Mouse (Mus musculus): Measurements from ENCODE around the gene Gns. TPM values are rescaled to one million over a fixed set of nuclear protein-coding genes. Genes with fewer than 3 reads are reported as not detected.

The Gns gene
- polyA plus RNA-seq, 1 experiment from 2014 or later, result 42.6 TPM

DNA sequence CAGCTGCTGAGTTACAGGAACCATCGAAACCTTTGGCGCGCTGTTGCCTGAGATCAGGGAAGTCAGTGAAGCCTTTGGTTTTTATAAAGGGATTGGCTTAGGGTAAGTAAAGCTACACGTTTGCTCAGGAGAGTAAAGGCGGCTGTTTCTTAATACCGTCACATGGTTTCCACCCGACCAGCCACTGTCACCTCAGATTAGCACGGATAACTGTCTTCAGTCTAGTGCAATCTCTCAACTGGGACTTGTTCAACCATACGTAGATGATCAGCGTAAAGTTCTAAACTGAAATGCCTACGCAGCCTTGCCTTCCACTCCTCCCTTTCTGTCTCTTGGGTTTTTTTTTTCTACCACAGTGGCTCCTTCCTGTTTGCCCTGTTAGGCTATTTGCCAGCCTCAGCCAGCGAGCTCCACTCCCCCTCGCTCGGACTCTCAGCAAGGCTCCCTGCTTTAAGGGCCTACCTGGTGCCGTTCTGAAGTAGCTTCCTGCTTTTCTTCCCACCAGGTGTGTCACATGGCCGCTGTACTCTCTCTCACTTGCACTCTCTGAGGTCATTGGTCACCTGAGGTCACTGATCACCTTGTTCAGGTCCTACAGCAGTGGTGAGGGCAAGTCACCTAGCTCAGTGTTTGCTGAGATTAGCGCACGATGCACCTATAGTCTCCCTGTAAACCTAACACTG, 4.0 kb downstream of the Gns start:
- H3K27ac ChIP-seq, result no peak overlapping the region
- H3K4me1 ChIP-seq (replicated peaks), result peaks cover 30% of the 10 kb centered on the region
- peaks cover 33% of the 10 kb centered on the region for H3K36me3 ChIP-seq
- 90% methylated on average over 18 of the region's 18 CpGs for WGBS
- no peak overlapping the region for H3K4me3 ChIP-seq
- no peak for ATAC-seq (ENCODE audit: low FRiP score)
- no peak overlapping the region for H3K9ac ChIP-seq
- no peaks in the 10 kb centered on the region for H3K27me3 ChIP-seq
- no peaks in the 10 kb centered on the region for H3K9me3 ChIP-seq
- H3K4me2 ChIP-seq, result no peak overlapping the region

- 95% methylated on average over 6 of the region's 6 CpGs for WGBS
- no peak overlapping the region for H3K4me2 ChIP-seq
- H3K27ac ChIP-seq, result no peak overlapping the region
- H3K9ac ChIP-seq, result no peak overlapping the region
- no peaks in the 10 kb centered on the region for H3K9me3 ChIP-seq
- H3K4me1 ChIP-seq (replicated peaks), result peaks cover 21% of the 10 kb centered on the region
- no peak for ATAC-seq (ENCODE audit: low FRiP score)
- no peak overlapping the region for H3K4me3 ChIP-seq
- H3K27me3 ChIP-seq, result no peaks in the 10 kb centered on the region
- H3K36me3 ChIP-seq, result peaks cover 50% of the 10 kb centered on the region
Observed at GRCm38 (mm10) chr10:121370777-121371176, 5.9 kb downstream of the Gns start.

DNA sequence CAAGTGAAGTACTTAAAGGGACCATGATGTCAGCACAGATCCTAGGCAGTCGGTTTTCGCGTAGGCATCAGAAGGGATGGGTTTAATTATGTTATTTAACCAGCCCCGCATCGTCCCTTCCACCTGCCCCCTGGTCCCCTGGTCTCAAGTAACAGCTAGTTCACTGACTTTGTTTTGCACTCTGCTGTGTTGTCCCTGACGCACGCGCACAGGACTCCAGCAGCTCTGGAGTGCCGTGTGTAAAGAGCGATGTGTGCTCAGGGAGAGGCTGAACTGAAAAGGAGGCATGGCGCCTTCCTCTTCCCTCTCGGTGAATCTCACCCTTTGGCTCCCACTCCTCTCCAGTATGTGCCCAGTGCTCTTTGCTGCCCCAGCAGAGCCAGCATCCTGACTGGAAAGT, 9.1 kb downstream of the Gns start:
- H3K4me3 ChIP-seq, result no peak overlapping the region
- ATAC-seq (ENCODE audit: low FRiP score), result no peak
- H3K4me1 ChIP-seq (replicated peaks), result no peaks in the 10 kb centered on the region
- WGBS, result 84% methylated on average over 12 of the region's 12 CpGs
- no peaks in the 10 kb centered on the region for H3K9me3 ChIP-seq
- H3K27me3 ChIP-seq, result no peaks in the 10 kb centered on the region
- peaks cover 79% of the 10 kb centered on the region for H3K36me3 ChIP-seq
- no peak overlapping the region for H3K4me2 ChIP-seq
- H3K9ac ChIP-seq, result peak overlapping the region; percentile 35; the same call in 1 of the 2 replicates
- no peak overlapping the region for H3K27ac ChIP-seq

DNA sequence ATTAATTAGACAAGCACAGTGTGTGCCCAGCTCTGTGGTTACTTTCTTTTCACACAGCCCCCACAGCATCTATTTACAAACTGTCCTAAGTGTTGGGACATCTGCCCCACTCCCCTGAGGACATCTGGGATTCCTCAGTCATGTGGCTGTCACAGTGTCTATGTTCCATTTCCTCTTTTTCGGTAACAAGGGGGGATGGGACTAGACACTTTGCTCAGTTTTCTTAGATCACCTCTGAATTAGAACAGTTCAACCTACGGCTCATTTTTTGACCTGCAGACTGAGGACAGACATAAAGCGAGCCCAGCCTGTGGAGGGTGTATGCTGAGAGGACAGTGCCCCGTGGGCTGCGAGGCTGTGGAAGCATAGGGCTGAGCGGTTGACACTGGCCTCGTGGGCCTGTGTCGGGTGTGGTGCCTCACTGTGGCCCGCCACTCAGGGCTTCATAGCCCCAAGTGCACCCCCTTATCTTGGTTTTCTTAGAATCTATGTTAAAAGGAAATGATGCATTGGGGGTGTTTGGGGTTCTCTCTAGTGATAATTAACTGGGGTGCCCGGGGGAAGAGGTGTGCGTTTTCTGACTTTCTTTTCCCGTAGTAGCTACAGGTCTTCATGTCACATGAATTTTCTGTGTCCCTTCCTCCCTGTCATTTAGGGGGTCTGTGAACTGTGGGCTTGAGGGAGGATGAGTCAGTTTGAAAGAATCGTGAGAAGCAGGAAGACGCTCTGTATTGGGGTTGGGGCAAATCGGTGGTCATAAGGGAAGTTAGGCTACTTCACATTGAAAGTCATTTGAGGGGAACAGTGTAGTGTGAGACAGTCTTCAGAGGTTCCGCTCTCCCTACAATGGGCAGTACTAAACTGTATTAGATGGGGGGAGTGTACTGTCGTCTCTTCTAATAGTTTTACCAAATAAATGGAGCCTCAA, 10.1 kb downstream of the Gns start:
- no peaks in the 10 kb centered on the region for H3K4me1 ChIP-seq (replicated peaks)
- no peak overlapping the region for H3K27ac ChIP-seq
- H3K27me3 ChIP-seq, result no peaks in the 10 kb centered on the region
- no peak overlapping the region for H3K4me2 ChIP-seq
- no peak for ATAC-seq (ENCODE audit: low FRiP score)
- H3K4me3 ChIP-seq, result no peak overlapping the region
- 92% methylated on average over 17 of the region's 17 CpGs for WGBS
- H3K9me3 ChIP-seq, result no peaks in the 10 kb centered on the region
- H3K36me3 ChIP-seq, result peaks cover 84% of the 10 kb centered on the region
- no peak overlapping the region for H3K9ac ChIP-seq

DNA sequence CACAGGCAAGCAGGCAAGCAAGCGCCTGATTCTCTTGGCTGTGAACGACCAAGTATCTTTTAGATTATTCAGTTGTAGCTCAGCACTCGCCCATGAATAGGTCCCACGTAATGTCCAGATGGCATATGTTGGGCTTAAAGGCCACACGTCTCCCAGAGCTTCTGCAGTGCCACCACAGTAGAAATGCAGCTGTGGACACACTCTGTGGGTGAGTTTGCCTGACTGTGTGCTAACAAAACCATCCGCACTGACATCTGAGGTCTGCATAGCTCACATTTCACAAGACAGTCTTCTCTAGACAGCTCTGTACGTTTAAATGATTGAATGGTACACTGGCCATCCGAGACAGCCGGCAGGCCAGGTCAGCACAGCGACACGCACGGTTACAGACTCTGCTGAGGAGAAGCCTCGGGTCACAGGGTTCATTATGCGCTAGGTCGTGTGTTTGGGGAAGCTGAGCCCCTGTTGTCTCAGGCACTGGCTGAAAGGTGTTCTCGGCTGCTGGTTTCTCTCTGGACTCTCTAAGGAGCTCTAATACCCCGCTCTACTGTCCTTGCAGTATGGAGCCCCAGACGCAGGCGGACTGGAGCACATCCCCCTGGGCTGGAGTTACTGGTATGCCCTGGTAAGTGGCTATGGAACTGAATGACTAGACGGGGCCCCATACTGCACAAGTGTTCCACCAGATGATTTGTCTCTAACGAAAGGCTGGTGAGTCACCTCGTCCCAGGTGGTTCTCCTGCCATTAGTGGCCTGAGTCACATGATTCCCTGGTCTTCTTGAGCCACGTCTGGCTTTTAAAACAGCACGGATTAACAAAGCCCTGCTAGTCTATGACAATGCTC, 11.0 kb downstream of the Gns start:
- H3K4me3 ChIP-seq, result no peak overlapping the region
- ATAC-seq (ENCODE audit: low FRiP score), result no peak
- H3K4me2 ChIP-seq, result no peak overlapping the region
- WGBS, result 83% methylated on average over 24 of the region's 24 CpGs
- peaks cover 85% of the 10 kb centered on the region for H3K36me3 ChIP-seq
- no peaks in the 10 kb centered on the region for H3K4me1 ChIP-seq (replicated peaks)
- H3K9ac ChIP-seq, result no peak overlapping the region
- no peaks in the 10 kb centered on the region for H3K9me3 ChIP-seq
- H3K27me3 ChIP-seq, result no peaks in the 10 kb centered on the region
- no peak overlapping the region for H3K27ac ChIP-seq

DNA sequence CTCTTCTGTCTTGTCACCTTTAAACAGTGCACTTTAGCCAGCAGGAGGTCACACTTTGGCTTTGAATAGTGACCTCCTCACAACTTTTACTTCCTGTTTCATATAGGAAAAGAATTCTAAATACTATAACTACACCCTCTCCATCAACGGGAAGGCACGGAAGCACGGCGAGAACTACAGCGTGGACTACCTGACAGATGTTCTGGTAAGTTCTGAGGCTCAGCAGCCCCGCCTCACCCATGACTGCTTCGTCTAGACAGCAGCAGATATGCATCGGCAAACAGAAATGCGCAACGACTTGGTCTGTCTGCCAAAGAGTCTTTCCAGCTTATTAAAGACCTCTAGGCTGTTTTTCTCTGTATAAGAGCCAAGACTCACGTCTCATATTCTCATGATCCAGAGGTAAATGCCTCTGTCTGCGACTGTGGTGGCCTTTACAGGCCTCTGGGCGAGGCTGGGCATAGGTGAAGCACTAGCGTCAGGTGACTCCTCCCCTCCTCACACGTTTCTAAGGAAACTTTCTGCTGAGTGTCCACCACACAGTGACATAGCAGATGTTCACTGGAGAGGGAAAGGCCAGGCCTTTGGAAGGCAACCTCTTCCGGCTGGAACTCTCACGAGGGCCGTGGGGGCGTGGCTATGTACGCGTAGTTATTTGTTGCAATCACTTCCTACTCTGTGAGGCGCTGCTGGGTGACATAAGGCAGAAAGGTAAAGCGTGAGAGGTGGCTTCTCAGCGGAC, 11.8 kb downstream of the Gns start:
- 91% methylated on average over 24 of the region's 24 CpGs for WGBS
- Histone ChIP-seq H3K4me2 (no peak overlapping the region), H3K27ac (no peak overlapping the region), H3K9me3 (no peaks in the 10 kb centered on the region), H3K27me3 (no peaks in the 10 kb centered on the region), H3K4me1 (replicated peaks) (no peaks in the 10 kb centered on the region), H3K4me3 (no peak overlapping the region), H3K36me3 (peaks cover 89% of the 10 kb centered on the region), H3K9ac (no peak overlapping the region)
- ATAC-seq (ENCODE audit: low FRiP score), result no peak

- Histone ChIP-seq H3K4me1 (replicated peaks) (no peaks in the 10 kb centered on the region), H3K9me3 (no peaks in the 10 kb centered on the region), H3K36me3 (peaks cover 96% of the 10 kb centered on the region), H3K27ac (no peak overlapping the region), H3K4me3 (no peak overlapping the region), H3K4me2 (no peak overlapping the region), H3K9ac (no peak overlapping the region), H3K27me3 (no peaks in the 10 kb centered on the region)
- 97% methylated on average over 3 of the region's 3 CpGs for WGBS
- no peak for ATAC-seq (ENCODE audit: low FRiP score)
Observed at GRCm38 (mm10) chr10:121379387-121379786, 14.5 kb downstream of the Gns start.

DNA sequence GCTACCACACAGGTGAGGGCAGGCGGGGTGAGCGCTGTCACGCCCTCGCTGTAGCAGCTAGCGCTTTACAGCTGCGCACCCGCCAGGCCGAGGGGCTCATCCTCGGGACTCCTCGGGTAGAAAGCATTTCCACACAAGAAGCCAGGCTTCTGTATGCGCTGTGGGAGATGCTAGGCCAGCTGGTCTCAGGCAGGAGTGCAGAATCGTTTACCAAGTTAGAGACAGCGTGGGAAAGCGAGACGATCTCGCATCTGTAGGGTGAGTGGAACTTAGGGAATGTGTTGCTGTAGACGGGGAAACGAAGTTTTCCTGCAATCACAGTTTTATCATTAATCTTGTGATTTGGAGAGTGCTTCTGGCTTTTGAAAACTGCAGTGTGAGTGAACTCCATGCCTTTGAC, 16.4 kb downstream of the Gns start:
- Histone ChIP-seq H3K9ac (no peak overlapping the region), H3K4me1 (replicated peaks) (0 out of 2 replicates have a peak, but pooled peaks cover 1% of the 10 kb centered on the region), H3K9me3 (no peaks in the 10 kb centered on the region), H3K27ac (no peak overlapping the region), H3K36me3 (peaks cover 96% of the 10 kb centered on the region), H3K4me2 (no peak overlapping the region), H3K4me3 (no peak overlapping the region), H3K27me3 (no peaks in the 10 kb centered on the region)
- no peak for ATAC-seq (ENCODE audit: low FRiP score)
- WGBS, result 93% methylated on average over 18 of the region's 18 CpGs

- no peak for ATAC-seq (ENCODE audit: low FRiP score)
- no peak overlapping the region for H3K4me3 ChIP-seq
- 94% methylated on average over 13 of the region's 13 CpGs for WGBS
- 0 out of 2 replicates have a peak, but pooled peaks cover 9% of the 10 kb centered on the region for H3K4me1 ChIP-seq (replicated peaks)
- H3K9ac ChIP-seq, result no peak overlapping the region
- H3K4me2 ChIP-seq, result no peak overlapping the region
- H3K9me3 ChIP-seq, result no peaks in the 10 kb centered on the region
- no peak overlapping the region for H3K27ac ChIP-seq
- no peaks in the 10 kb centered on the region for H3K27me3 ChIP-seq
- H3K36me3 ChIP-seq, result peaks cover 92% of the 10 kb centered on the region
Observed at GRCm38 (mm10) chr10:121384710-121385109, 19.8 kb downstream of the Gns start.

- Histone ChIP-seq H3K27ac (0 out of 2 replicates have a peak overlapping the region, but pooled peaks have one; percentile 69), H3K9ac (no peak overlapping the region), H3K27me3 (no peaks in the 10 kb centered on the region), H3K36me3 (peaks cover 93% of the 10 kb centered on the region), H3K4me2 (no peak overlapping the region), H3K4me3 (no peak overlapping the region), H3K4me1 (replicated peaks) (0 out of 2 replicates have a peak, but pooled peaks cover 9% of the 10 kb centered on the region), H3K9me3 (no peaks in the 10 kb centered on the region)
- no peak for ATAC-seq (ENCODE audit: low FRiP score)
- 95% methylated on average over 6 of the region's 6 CpGs for WGBS
Observed at GRCm38 (mm10) chr10:121385695-121386094, 20.8 kb downstream of the Gns start.

DNA sequence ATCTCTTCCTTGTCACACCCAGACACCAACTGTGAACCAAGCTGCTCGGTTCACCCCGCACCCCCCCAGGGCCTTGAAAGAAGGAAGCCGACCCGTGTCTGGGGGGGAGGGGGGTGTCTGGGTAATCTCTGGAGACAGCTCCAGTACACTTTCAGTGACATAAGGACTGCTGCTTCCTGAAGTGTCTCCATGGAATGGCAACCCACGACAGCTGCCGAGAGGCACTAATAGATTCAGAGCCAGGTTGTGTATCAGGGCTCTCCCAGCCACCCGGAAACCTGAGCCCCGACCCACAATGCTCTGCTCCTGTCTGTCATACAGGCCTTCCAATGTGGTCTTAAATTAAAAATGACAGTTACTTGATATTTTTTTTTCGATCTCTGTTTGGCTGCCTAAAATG, 21.5 kb downstream of the Gns start:
- Histone ChIP-seq H3K9me3 (no peaks in the 10 kb centered on the region), H3K36me3 (peaks cover 93% of the 10 kb centered on the region), H3K27me3 (no peaks in the 10 kb centered on the region), H3K4me3 (no peak overlapping the region), H3K4me2 (no peak overlapping the region), H3K27ac (peak overlapping the region; percentile 69; the same call in 1 of the 2 replicates), H3K4me1 (replicated peaks) (0 out of 2 replicates have a peak, but pooled peaks cover 9% of the 10 kb centered on the region), H3K9ac (no peak overlapping the region)
- 54% methylated on average over 9 of the region's 9 CpGs for WGBS
- no peak for ATAC-seq (ENCODE audit: low FRiP score)
